Comparison of ENCODE assay signal across 24 mouse cellular contexts in genomic region chr2:124408956-124409355, GRCm38 (mm10).
"Had no signal": no experiment of that assay in that cellular context is flagged by ENCODE, and none has a peak within 500 bp of the region (broad histone marks: within the 10 kb centered on the region; RNA-seq: fewer than 3 reads in every experiment).

No protein-coding gene starts in this region.

- H3K4me1 ChIP-seq: intestine, embryonic 15.5 days; liver, embryonic 12.5 days had no signal

- H3K4me3 ChIP-seq: heart, embryonic 13.5 days; hindbrain, embryonic 10.5 days; hindbrain, embryonic 12.5 days; intestine, embryonic 15.5 days; layer of hippocampus, adult 2 months; limb, embryonic 13.5 days; limb, embryonic 15.5 days; liver, embryonic 12.5 days had no signal

- H3K9ac ChIP-seq: heart, embryonic 13.5 days; hindbrain, embryonic 12.5 days; hindbrain, embryonic 14.5 days; intestine, embryonic 15.5 days; limb, embryonic 13.5 days; limb, embryonic 15.5 days; liver, embryonic 12.5 days; liver, embryonic 14.5 days had no signal

- ATAC-seq: forebrain, embryonic 16.5 days; hindbrain, embryonic 16.5 days; inflammation-experienced regulatory T-cells, adult 6 months; intestine, embryonic 15.5 days; intestine, postnatal 0 days; liver, embryonic 12.5 days had no signal

- DNase-seq: gastrocnemius, postnatal 14 days; heart, adult 18-20 months; heart, postnatal 4 days; kidney, adult 18-20 months; kidney, adult 8-10 months; kidney, postnatal 10 days; kidney, postnatal 25 days; kidney, postnatal 4 days; left cerebral cortex, postnatal 4 days had no signal

- H3K36me3 ChIP-seq: heart, embryonic 13.5 days; hindbrain, embryonic 10.5 days; hindbrain, embryonic 12.5 days; intestine, embryonic 15.5 days; limb, embryonic 13.5 days; limb, embryonic 15.5 days; liver, embryonic 12.5 days had no signal

- H3K27ac ChIP-seq: heart, embryonic 13.5 days; hindbrain, embryonic 10.5 days; hindbrain, embryonic 12.5 days; hindbrain, embryonic 14.5 days; intestine, embryonic 15.5 days; layer of hippocampus, adult 2 months; limb, embryonic 13.5 days; limb, embryonic 15.5 days; liver, embryonic 12.5 days; liver, embryonic 14.5 days had no signal

- H3K4me2 ChIP-seq: heart, embryonic 11.5 days; heart, embryonic 13.5 days; hindbrain, embryonic 12.5 days; hindbrain, embryonic 14.5 days; intestine, embryonic 15.5 days; limb, embryonic 13.5 days; limb, embryonic 15.5 days; liver, embryonic 12.5 days had no signal

- H3K27me3 ChIP-seq: heart, embryonic 13.5 days; hindbrain, embryonic 12.5 days; intestine, embryonic 15.5 days; limb, embryonic 15.5 days; liver, embryonic 12.5 days had no signal

- H3K9me3 ChIP-seq: heart, embryonic 13.5 days; hindbrain, embryonic 10.5 days; hindbrain, embryonic 12.5 days; intestine, embryonic 15.5 days; limb, embryonic 13.5 days; limb, embryonic 15.5 days; liver, embryonic 12.5 days had no signal
